Mouse (Mus musculus) kidney, embryonic 16.5 days (tissue): ENCODE results near the gene R3hcc1l. TPM values are rescaled to one million over a fixed set of nuclear protein-coding genes. Genes with fewer than 3 reads are reported as not detected.

Experiments
- ATAC-seq: fragments of 200-750 bp; cut with Nextera tagmentation; 2 replicates; pipeline ENCODE4 v1.8.0; 2017; ENCODE audit warnings: moderate TSS enrichment; ENCODE audit not compliant: low FRiP score, low TSS enrichment
- H3K27ac ChIP-seq: fragments of 300-500 bp; sonication (generic); 2 replicates; pipeline ENCODE4 v1.5.1; 2014; ENCODE audit warnings: low read length
- H3K27me3 ChIP-seq: fragments of 300-500 bp; sonication (generic); 2 replicates; pipeline ENCODE4 v1.6.1; 2014; ENCODE audit warnings: low read length, control low read depth, mixed read lengths; ENCODE audit not compliant: insufficient read depth
- H3K36me3 ChIP-seq: fragments of 300-500 bp; sonication (generic); 2 replicates; pipeline ENCODE4 v1.6.1; 2014; ENCODE audit warnings: low read length, control low read depth, mixed read lengths; ENCODE audit not compliant: insufficient read depth
- H3K4me1 ChIP-seq: fragments of 300-500 bp; sonication (generic); 2 replicates; pipeline ENCODE4 v1.6.1; 2014; ENCODE audit warnings: low read length, control low read depth, mixed read lengths; ENCODE audit not compliant: insufficient read depth
- H3K4me2 ChIP-seq: fragments of 300-500 bp; sonication (generic); replicated peaks from 2 replicates; pipeline ENCODE4 v1.6.1; 2014; ENCODE audit warnings: low read depth, low read length
- H3K4me3 ChIP-seq: fragments of 300-500 bp; sonication (generic); 2 replicates; pipeline ENCODE4 v1.5.1; 2014; ENCODE audit warnings: mild to moderate bottlenecking, low read length
- H3K9ac ChIP-seq: fragments of 300-500 bp; sonication (generic); replicated peaks from 2 replicates; pipeline ENCODE4 v1.6.1; 2014; ENCODE audit warnings: low read length
- H3K9me3 ChIP-seq: fragments of 300-500 bp; sonication (generic); 2 replicates; pipeline ENCODE4 v1.6.1; 2016; ENCODE audit warnings: low read length, control low read depth
- WGBS: fragments of 180-500 bp; shearing (Covaris S2); extraction: QIAGEN DNeasy Blood & Tissue Kit; methylation state at CpG from one replicate; pipeline ENCODE4 v1.1.7; 2014; 5-methylcytosine and 5-hydroxymethylcytosine counted together
- polyA plus RNA-seq: library from polyadenylated mRNA; unstranded; fragments of >200 nt; fragmentation: Nextera tagmentation; extraction: Ambion mirVana; gene quantifications from 2 replicates; pipeline ENCODE4 v1.2.1, GENCODE M21; 2015

The R3hcc1l gene
- polyA plus RNA-seq, 1 experiment from 2014 or later = 19.2 TPM

DNA sequence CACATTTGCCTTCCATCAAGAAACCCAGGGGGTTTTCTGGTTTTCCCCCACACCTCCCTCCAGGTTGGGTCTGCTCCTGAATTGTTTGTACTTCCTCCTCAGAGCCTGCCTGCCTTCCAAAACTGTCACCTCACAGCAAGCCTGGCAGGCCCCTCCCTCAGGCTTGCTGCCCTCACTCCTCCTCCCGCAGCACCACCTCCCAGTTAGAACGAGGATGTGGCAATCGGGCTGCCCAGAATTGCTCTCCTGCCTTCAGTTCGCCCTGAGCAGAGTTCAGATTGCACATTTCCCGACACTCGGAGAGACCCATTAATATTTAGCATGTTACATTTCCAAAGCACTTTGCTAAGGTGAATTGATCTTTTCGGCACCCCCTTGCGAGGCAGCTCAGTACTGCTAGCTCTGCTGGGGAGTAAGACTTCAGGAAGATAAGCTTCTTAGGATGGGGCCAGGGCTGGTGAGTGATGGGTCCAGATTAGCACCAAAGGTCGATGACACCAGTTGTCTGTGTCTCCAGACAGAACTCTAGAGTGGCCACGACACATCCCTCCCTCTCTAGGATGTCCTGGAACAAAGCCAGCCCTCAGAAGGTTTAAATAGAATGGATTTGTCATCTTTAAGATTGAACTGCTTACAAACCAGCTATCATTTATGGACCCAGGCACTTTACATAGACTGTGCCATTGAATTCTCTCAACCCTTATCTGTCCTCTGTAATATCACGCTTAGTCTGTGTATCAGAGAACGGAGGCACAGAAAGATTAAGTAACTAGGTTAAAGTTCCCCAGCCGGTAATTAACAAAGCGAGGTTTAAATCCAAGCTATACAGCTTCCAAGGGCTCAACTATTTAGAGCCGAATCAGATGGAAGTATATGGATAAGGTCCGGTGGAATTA lies 8.0 kb upstream of the R3hcc1l start:
- 53% methylated on average over 16 of the region's 16 CpGs for WGBS
- no peak overlapping the region for H3K27ac ChIP-seq
- H3K9ac ChIP-seq = no peak overlapping the region
- H3K4me2 ChIP-seq = no peak overlapping the region
- no peaks in the 10 kb centered on the region for H3K36me3 ChIP-seq
- no peak for ATAC-seq
- H3K9me3 ChIP-seq = no peaks in the 10 kb centered on the region
- H3K27me3 ChIP-seq = no peaks in the 10 kb centered on the region
- H3K4me3 ChIP-seq = no peak overlapping the region
- H3K4me1 ChIP-seq = no peaks in the 10 kb centered on the region

DNA sequence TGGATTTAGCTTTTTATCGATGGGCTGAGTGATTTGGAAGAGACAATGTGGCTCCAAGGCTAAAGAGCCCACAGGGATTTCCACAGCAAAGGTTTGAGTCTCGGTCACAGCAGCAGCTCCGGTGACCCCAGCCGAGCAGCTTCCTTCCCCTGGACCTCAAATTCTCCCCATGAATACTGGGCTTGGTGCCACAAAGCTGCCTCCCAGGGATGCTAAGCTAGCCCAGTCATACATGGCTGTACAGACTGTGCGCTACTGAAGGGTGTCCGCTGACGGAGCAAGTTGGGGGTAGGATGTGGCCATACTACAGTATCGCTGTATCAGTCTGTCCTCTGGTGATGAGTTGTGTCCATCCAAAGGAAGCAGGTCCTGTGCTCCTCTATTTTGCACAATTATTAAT lies 2.9 kb upstream of the R3hcc1l start:
- ATAC-seq = no peak
- H3K36me3 ChIP-seq = no peaks in the 10 kb centered on the region
- H3K4me1 ChIP-seq = peaks cover 10% of the 10 kb centered on the region
- no peak overlapping the region for H3K27ac ChIP-seq
- H3K27me3 ChIP-seq = no peaks in the 10 kb centered on the region
- 87% methylated on average over 8 of the region's 8 CpGs for WGBS
- no peak overlapping the region for H3K4me2 ChIP-seq
- H3K4me3 ChIP-seq = no peak overlapping the region
- H3K9me3 ChIP-seq = no peaks in the 10 kb centered on the region
- H3K9ac ChIP-seq = no peak overlapping the region

DNA sequence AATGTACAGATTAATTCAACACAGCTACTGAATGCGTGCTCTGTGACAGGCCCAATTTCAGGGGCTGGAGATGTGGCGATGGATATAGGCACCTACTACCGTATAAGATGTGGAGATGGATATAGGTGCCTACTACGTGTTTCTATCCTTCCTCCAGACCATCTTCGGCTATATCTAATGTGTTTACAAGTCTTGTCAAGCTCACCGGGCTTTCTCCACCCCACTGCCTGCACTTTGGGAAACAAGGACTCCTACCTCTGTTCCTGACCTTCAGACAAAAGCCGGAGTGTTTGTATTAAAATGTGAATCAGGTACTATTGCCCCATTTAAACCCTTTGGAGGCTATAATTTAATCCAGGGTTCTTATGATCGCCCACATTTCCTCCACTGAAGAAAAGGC lies 2.4 kb upstream of the R3hcc1l start:
- no peak for ATAC-seq
- Histone ChIP-seq H3K27me3 (no peaks in the 10 kb centered on the region), H3K36me3 (no peaks in the 10 kb centered on the region), H3K4me2 (no peak overlapping the region), H3K4me1 (peaks cover 12% of the 10 kb centered on the region), H3K9me3 (no peaks in the 10 kb centered on the region), H3K4me3 (no peak overlapping the region), H3K27ac (no peak overlapping the region), H3K9ac (no peak overlapping the region)
- 84% methylated on average over 8 of the region's 8 CpGs for WGBS

DNA sequence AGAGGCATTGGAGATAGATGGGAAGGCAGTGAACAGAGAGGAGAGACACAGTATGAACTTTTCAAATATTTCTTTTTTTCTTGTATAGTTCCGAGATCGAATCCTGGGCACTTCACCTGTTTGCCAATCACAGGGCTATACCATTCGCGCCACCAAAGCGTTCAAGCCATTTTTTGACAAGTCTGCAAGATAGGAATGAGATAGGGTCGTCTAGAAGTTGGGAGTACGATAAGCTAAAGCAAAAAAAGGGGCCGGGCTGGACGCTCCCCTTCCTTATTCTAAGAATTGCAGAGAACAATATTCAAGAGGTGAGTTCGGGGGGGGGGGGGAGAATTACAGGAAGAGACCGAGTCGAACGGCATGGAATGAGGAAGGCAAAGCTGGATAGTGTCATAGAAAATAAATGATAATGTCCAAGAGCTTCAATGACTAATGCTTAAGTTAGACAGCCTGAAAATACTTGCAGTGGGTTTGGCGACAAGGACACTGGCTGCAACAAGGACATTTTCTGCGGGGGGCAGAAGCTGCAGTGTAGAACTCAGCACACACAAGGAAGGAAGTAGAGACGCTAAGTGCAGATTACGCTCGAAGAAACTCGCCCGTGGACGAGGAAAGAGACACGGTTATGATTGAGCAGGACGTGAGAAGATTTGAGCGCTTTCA lies 471 bp upstream of the R3hcc1l start:
- 29% methylated on average over 24 of the region's 24 CpGs for WGBS

DNA sequence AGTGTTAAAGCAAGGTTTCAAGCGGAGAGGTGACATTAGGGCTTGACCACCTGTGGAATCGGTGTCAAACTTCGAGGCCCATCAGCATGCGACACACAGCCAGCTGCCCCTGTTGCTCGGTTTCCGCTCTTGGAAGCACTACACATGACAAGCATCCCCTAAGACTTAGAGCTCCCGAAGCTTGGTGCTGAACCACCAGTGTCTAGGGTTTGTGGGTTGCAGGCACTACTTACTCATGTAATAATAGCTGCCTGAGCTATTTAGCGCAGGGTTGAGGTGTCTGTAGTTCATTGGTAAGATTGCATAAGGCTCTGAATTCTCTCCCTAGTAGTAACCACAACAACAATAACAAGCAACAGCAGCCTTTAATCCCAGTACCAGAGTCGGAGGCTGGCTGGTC lies 1.2 kb downstream of the R3hcc1l start:
- peak overlapping the region; percentile 97 for H3K9ac ChIP-seq
- WGBS = 44% methylated on average over 9 of the region's 9 CpGs
- H3K4me2 ChIP-seq = peak overlapping the region; percentile 70

More for the DNA sequence above, 471 bp upstream of the R3hcc1l start:
- H3K36me3 ChIP-seq = no peaks in the 10 kb centered on the region
- H3K9me3 ChIP-seq = no peaks in the 10 kb centered on the region
- no peaks in the 10 kb centered on the region for H3K27me3 ChIP-seq
- H3K4me3 ChIP-seq = peak overlapping the region; percentile 88
- H3K4me1 ChIP-seq = peaks cover 12% of the 10 kb centered on the region
- H3K9ac ChIP-seq = peak overlapping the region; percentile 97
- ATAC-seq = peak; percentile 12; the same call in 1 of the 2 replicates
- no peak overlapping the region for H3K27ac ChIP-seq
- H3K4me2 ChIP-seq = peak overlapping the region; percentile 70

DNA sequence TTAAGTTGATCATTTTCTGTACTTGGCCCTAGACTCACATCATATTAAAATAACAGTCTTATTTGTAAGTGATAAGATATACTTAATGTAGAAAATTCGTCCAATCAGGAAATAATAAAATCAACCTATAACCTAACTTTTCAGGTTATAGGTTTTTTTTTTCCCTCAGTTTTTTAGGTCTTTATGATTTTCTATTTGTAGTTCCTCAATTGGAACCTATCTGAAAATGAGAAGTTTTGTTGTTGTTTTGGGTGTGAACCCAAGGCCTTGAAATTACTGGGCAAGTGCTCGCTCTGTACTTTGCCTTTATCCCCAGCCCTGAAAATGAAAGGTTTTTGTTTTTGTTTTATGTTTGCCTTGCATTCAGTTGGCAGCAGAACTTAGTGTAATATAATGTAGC lies 6.1 kb downstream of the R3hcc1l start:
- no peak overlapping the region for H3K9ac ChIP-seq
- no peak overlapping the region for H3K4me2 ChIP-seq
- WGBS = 95% methylated on average over 2 of the region's 2 CpGs
- H3K27ac ChIP-seq = no peak overlapping the region
- no peaks in the 10 kb centered on the region for H3K36me3 ChIP-seq
- no peaks in the 10 kb centered on the region for H3K9me3 ChIP-seq
- H3K27me3 ChIP-seq = no peaks in the 10 kb centered on the region
- peaks cover 8% of the 10 kb centered on the region for H3K4me1 ChIP-seq
- no peak overlapping the region for H3K4me3 ChIP-seq
- ATAC-seq = no peak

More for the DNA sequence above, 1.2 kb downstream of the R3hcc1l start:
- Histone ChIP-seq H3K4me3 (peak overlapping the region; percentile 88), H3K4me1 (peaks cover 12% of the 10 kb centered on the region), H3K36me3 (no peaks in the 10 kb centered on the region), H3K9me3 (no peaks in the 10 kb centered on the region), H3K27me3 (no peaks in the 10 kb centered on the region), H3K27ac (no peak overlapping the region)
- ATAC-seq = no peak

DNA sequence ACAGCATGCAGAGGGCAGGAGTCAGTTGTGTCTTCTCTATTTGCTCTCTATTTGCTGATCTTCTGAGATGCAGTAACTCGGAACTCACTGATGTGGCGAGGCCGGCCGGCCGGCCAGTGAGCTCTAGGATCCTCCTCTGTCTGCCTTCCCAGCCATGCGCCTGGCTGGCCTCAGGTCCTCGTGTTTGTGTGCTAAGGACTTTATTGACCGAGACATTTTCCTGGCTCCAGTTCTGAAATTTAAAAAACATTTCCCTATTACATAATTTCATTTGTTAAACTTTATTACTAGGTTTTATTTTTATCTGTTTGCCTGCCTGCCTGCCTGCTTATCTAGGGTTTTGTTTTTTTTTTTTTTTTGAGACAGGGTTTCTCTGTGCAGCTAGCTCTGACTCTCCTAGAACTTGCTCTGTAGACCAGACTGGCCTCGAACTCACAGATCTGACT lies 11.5 kb downstream of the R3hcc1l start:
- Histone ChIP-seq H3K27ac (no peak overlapping the region), H3K27me3 (no peaks in the 10 kb centered on the region), H3K9me3 (no peaks in the 10 kb centered on the region), H3K36me3 (no peaks in the 10 kb centered on the region), H3K4me2 (no peak overlapping the region), H3K9ac (no peak overlapping the region), H3K4me3 (no peak overlapping the region), H3K4me1 (peaks cover 8% of the 10 kb centered on the region)
- no peak for ATAC-seq
- whole genome bisulfite sequencing = 41% methylated on average over 9 of the region's 9 CpGs

DNA sequence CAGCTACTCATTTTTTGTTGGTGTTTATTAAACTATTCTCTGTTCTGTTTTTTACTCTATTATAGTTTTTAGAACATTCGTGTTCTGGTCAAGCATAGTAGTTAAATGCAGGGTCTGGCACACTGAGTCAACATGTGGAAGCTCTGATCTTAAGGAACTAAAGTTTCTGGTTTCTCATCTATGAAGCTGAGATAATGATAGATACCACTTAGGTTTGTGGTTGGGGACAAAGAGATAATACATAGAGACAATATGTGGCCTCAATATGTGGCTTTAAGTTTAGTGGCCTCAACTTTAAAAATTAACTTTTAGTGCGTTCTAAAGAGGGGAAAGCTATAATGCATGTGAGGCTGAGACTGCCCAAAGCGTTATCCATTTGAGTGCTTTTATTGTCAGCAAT lies 15.9 kb downstream of the R3hcc1l start:
- no peaks in the 10 kb centered on the region for H3K9me3 ChIP-seq
- WGBS = 83% methylated on average over 3 of the region's 3 CpGs
- H3K27ac ChIP-seq = no peak overlapping the region
- no peak overlapping the region for H3K4me3 ChIP-seq
- H3K4me1 ChIP-seq = peaks cover 16% of the 10 kb centered on the region
- H3K4me2 ChIP-seq = no peak overlapping the region
- H3K36me3 ChIP-seq = no peaks in the 10 kb centered on the region
- H3K27me3 ChIP-seq = no peaks in the 10 kb centered on the region
- no peak for ATAC-seq
- H3K9ac ChIP-seq = no peak overlapping the region

DNA sequence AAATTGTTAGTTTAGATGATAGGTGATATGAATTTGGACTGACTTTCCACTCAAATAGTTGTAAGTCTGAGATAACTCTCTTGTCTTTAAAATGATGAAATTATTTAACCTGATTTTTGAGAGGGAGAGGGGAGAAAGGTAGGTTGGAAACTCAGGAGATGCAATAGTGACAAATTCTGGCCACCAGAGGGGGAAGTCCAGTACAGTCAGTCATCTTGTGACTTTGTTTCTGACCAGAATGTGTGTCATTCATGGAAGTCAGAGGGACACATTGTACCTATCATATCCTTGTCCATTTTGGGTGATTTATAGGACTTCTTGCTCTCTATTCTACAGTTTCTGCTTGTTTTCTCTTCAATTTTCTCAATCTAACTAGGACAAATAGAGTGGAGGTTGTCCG lies 19.0 kb downstream of the R3hcc1l start:
- H3K27ac ChIP-seq = no peak overlapping the region
- H3K4me2 ChIP-seq = no peak overlapping the region
- no peak overlapping the region for H3K4me3 ChIP-seq
- no peaks in the 10 kb centered on the region for H3K27me3 ChIP-seq
- 89% methylated on average over 1 of the region's 1 CpGs for WGBS
- no peak overlapping the region for H3K9ac ChIP-seq
- H3K9me3 ChIP-seq = no peaks in the 10 kb centered on the region
- ATAC-seq = no peak
- peaks cover 22% of the 10 kb centered on the region for H3K4me1 ChIP-seq
- no peaks in the 10 kb centered on the region for H3K36me3 ChIP-seq

DNA sequence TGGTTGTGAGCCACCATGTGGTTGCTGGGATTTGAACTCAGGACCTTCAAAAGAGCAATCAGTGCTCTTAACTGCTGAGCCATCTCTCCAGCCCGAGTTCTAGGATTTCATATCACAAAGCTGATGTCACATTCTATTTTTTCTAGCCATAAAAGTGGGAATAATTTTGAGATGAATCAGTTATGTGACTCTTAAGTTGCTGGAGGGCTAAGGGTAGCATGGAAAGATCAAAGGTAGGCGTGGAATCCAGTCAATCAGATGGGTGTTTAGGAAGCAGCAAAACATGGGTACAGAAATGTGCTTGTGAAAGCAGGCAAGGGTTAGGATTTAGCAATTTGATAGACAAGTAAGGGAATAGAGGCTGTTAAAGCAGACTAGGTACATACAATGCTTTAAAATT lies 20.4 kb downstream of the R3hcc1l start:
- H3K4me3 ChIP-seq = no peak overlapping the region
- H3K4me1 ChIP-seq = peaks cover 22% of the 10 kb centered on the region
- H3K4me2 ChIP-seq = no peak overlapping the region
- H3K36me3 ChIP-seq = no peaks in the 10 kb centered on the region
- no peaks in the 10 kb centered on the region for H3K27me3 ChIP-seq
- no peaks in the 10 kb centered on the region for H3K9me3 ChIP-seq
- no peak for ATAC-seq
- H3K27ac ChIP-seq = no peak overlapping the region
- H3K9ac ChIP-seq = no peak overlapping the region
- WGBS = 83% methylated on average over 2 of the region's 2 CpGs
